Mouse (Mus musculus) splenic B cell, adult 2 months (primary cell): Measurements from ENCODE around the gene Arhgap19.

Experiments
- DNase-seq: peaks from one replicate; pipeline ENCODE4 v3.0.0-alpha.2; 2011; ENCODE audit warnings: low read depth, low spot score
- H3K27me3 ChIP-seq: 2 replicates; pipeline ENCODE4 v1.6.1; 2012; ENCODE audit warnings: mild to moderate bottlenecking, low read length, moderate library complexity, mixed read lengths; ENCODE audit not compliant: control insufficient read depth, poor library complexity, insufficient read depth, severe bottlenecking
- H3K36me3 ChIP-seq: 2 replicates; pipeline ENCODE4 v1.6.1; 2012; ENCODE audit warnings: mild to moderate bottlenecking, low read length, moderate library complexity, mixed read lengths; ENCODE audit not compliant: control insufficient read depth, poor library complexity, insufficient read depth, severe bottlenecking

The Arhgap19 gene

GRCm38 (mm10) chr19:41821436-41821835 is 19.6 kb upstream of the Arhgap19 start:
- no peak for DNase-seq
- H3K27me3 ChIP-seq, result no peaks in the 10 kb centered on the region; the same call in 1 of the 2 replicates
- no peaks in the 10 kb centered on the region for H3K36me3 ChIP-seq

DNA sequence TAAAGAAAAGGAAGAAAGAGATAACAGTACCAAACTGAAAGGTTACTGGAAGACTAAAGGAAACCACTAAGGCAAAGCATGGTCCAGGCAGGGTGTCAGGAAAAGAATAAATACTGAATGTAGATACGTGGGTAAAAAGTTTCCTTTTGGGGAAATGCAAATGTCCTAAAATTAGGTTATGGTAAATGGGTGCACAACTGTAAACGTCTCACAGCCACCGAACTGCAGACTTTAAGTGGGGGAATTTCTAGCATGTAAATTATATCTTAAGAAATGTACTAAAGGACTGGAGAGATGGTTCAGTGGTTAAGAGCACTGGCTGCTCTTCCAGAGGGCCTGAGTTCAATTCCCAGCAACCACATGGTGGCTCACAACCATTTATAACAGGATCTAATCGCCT is 16.9 kb upstream of the Arhgap19 start:
- DNase-seq, result peak; percentile 49
- no peaks in the 10 kb centered on the region for H3K36me3 ChIP-seq
- no peaks in the 10 kb centered on the region; the same call in 1 of the 2 replicates for H3K27me3 ChIP-seq

- no peaks in the 10 kb centered on the region; the same call in 1 of the 2 replicates for H3K27me3 ChIP-seq
- H3K36me3 ChIP-seq, result no peaks in the 10 kb centered on the region
- no peak for DNase-seq
Measured at GRCm38 (mm10) chr19:41817325-41817724, 15.5 kb upstream of the Arhgap19 start.

DNA sequence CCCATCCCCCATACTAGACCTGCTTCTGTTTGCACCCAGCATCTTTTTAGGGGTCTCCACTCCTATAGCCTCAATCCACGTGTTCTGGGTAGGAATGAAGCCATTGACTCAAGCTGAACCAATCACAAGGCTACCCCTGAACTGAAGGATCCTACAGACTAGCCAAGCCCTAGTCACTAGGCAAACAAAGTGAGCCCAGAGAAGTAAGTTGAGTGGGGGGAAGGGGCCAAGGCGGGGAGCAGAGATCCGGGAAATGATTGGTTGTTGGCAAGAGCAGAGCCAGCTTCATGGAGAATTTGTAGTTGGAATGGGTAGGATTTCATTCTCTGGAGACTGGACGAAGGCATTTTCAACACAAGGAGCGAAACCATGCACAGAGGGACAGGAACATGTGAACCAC is 15.1 kb upstream of the Arhgap19 start:
- DNase-seq, result no peak

DNA sequence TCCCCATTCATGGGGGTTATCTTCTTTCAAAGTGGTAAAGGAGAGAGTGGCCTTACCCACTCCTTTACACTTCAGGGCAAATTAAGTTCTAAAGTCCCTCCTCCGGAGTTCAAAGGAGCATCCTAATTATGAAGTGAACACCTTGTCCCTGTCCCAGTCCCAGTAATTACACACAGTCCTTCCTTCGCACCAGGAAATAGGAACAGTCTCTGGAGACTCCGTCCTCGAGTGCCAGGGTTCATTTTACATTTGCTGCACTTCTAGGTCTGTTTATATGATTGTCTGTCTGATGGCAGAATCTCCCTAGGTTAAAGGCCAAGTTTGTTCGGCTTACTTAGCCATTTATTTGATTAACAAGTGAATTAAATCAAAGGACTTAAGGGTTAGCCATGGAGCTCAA is 14.6 kb upstream of the Arhgap19 start:
- Histone ChIP-seq H3K27me3 (no peaks in the 10 kb centered on the region; the same call in 1 of the 2 replicates), H3K36me3 (no peaks in the 10 kb centered on the region)
- no peak for DNase-seq

More for the DNA sequence above, 15.1 kb upstream of the Arhgap19 start:
- no peaks in the 10 kb centered on the region for H3K36me3 ChIP-seq
- no peaks in the 10 kb centered on the region; the same call in 1 of the 2 replicates for H3K27me3 ChIP-seq

DNA sequence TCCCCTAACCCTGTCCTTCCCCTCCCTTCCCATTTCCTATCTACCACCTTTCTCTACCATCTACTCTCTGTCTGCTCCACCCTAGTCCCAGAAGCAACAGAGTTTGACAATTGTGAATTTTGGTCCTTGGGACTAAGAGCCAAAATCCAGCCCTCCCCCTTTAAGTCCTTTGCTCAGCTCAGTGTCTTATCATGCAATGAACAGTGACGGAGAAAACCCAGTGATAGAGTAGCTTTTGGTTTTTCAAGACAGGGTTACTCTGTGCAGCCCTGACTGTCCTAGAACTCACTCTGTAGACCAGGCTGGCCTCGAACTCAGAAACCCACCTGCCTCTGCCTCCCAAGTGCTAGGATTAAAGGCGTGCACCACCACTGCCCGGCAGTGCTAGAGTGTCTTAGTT is 11.5 kb upstream of the Arhgap19 start:
- no peak for DNase-seq
- Histone ChIP-seq H3K27me3 (no peaks in the 10 kb centered on the region), H3K36me3 (no peaks in the 10 kb centered on the region)

- Histone ChIP-seq H3K36me3 (no peaks in the 10 kb centered on the region), H3K27me3 (no peaks in the 10 kb centered on the region; the same call in 1 of the 2 replicates)
- DNase-seq, result no peak
Measured at GRCm38 (mm10) chr19:41812525-41812924, 10.7 kb upstream of the Arhgap19 start.

DNA sequence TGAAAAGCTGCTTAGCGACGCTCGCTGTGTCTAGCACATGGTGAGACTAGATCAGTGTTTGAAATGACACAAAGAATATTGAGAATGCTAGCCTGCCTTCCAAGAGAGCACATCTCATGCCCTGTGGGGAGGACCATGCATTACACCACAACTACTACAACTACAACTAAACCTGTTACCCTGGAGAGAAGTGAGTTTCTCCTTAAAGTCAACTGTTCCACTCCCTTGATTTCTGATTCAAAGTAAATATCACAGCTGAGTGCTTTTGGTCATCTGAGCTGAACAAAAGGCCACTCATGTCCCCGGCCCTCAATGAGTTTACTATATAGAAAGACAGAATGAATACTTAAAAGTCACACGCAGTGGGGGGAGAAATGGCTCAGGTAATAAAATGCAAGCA is 8.2 kb upstream of the Arhgap19 start:
- no peak for DNase-seq
- H3K27me3 ChIP-seq, result no peaks in the 10 kb centered on the region; the same call in 1 of the 2 replicates
- H3K36me3 ChIP-seq, result no peaks in the 10 kb centered on the region

GRCm38 (mm10) chr19:41808104-41808634 is 6.3 kb upstream of the Arhgap19 start:
- H3K27me3 ChIP-seq, result no peaks in the 10 kb centered on the region; the same call in 1 of the 2 replicates
- no peaks in the 10 kb centered on the region for H3K36me3 ChIP-seq
- DNase-seq, result no peak

DNA sequence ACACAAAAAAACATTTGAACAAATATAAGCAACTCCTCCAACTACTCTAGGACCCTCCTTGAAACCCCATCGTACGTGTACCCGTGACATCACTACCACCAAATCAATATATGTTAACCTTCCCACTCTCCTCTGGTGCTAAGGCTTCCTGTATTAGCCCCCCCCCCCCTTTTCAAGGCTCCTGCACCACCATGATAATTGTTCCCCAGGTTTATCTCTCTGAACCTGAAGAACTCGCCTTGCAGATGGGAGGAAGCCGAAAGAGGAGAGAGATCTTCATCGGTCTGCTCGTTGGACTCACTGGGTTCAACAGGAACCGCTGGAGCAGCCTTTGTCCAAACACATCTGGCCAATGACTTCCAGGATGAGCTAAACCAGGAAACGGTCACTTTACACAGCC is 5.7 kb upstream of the Arhgap19 start:
- no peak for DNase-seq
- no peaks in the 10 kb centered on the region for H3K36me3 ChIP-seq
- no peaks in the 10 kb centered on the region; the same call in 1 of the 2 replicates for H3K27me3 ChIP-seq

- peak; percentile 45 for DNase-seq
- Histone ChIP-seq H3K27me3 (no peaks in the 10 kb centered on the region; the same call in 1 of the 2 replicates), H3K36me3 (no peaks in the 10 kb centered on the region)
Measured at GRCm38 (mm10) chr19:41805831-41806230, 4.0 kb upstream of the Arhgap19 start.

GRCm38 (mm10) chr19:41803322-41803721 is 1.5 kb upstream of the Arhgap19 start:
- DNase-seq, result peak; percentile 72
- H3K36me3 ChIP-seq, result no peaks in the 10 kb centered on the region

DNA sequence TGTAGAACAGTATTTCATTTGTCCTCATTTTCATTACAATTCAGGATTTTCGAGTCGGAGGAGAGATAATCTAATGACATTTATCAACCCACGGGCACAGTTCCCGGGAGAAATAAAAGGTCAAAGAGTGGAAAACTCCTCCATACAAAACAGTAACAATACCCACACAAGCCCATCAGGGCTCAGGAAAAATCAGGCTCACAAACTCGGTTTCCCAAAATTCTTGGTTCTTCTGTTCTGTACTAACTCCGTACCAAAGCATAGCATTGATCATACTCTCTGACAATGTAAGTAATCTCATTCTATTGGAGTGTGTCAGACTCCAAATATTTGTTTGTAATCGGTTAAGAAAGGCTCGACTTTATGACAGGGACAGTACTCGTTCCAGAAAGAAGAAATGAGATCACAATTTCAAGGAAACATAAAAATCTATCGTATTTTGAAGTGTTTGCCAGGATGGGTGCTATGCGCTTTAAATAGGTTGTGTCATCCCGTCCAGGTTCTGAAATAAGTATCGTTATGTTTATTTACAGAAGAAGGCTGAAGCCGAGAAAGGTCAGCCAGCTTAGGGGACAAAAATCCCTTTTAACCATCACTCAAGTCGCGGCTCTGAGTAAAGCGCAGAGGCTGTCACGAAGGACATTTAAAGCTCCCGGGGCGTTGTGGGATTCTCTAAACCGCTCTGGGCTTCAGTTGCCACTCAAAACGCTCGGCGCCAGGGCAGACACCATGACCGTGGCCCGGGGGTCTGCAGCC is 683 bp downstream of the Arhgap19 start:
- H3K36me3 ChIP-seq, result no peaks in the 10 kb centered on the region
- H3K27me3 ChIP-seq, result no peaks in the 10 kb centered on the region
- no peak for DNase-seq

More at GRCm38 (mm10) chr19:41803322-41803721, 1.5 kb upstream of the Arhgap19 start:
- H3K27me3 ChIP-seq, result no peaks in the 10 kb centered on the region; the same call in 1 of the 2 replicates

DNA sequence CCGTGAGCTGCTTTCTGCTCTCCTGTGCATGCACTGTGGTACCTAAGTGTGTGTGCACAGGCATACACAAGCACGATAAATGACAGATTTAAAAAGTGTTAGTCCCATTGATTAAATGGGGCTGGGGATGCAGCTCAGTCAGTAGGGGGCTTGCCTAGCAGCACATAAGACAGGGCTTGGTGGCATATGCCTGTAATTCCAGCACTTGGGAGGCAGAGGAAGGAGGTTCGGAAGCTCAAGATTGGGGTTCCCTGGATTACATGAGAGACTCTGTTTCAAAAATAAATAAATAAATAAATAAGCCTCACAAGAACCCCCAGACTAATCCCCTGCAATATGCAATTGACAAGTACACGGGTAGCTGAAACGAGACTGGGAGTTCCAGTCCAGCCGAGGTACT is 1.4 kb downstream of the Arhgap19 start:
- Histone ChIP-seq H3K36me3 (no peaks in the 10 kb centered on the region), H3K27me3 (no peaks in the 10 kb centered on the region)
- no peak for DNase-seq

DNA sequence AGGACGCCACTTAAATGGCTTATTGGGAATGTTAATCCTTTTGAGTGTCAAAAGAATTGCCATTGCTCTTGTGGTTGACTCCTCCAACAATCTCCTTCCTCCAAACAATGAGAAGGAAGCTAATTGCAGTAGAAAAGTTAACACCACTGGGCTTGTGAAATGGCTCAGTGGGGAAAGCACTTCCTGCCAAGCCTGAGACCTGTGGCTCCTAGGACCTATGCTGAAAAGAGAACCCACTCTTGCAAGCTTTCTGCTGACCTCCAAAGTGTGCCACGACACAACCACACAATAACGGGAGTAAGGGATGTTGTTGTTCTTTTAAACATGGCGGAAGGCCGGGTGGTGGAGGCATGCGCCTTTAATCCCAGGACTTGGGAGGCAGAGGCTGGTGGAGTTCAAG is 4.3 kb downstream of the Arhgap19 start:
- Histone ChIP-seq H3K27me3 (no peaks in the 10 kb centered on the region), H3K36me3 (no peaks in the 10 kb centered on the region)
- DNase-seq, result no peak
